8 mouse cellular contexts compared by ENCODE assay signal in the genomic region with DNA sequence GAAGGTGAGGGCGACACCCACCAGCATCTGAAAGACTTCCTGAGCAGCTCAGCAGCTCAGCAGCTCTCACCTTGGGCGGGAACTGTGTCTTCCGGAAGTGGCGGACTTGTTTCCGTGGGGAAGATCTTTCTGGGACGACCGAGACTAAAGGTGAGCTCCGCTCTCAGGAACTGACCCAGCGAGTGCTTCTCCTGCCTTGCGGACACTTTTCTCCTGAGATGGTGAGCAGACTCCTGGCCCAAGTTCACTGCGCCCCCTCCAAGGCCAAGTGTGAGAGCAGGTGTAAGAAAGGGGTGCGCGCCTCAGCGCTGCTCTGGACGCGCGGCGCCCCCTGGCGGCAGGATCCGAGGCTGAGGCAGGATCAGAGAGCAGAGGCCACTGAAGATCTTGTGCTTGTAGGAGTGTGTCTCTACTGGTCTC. TPM values are rescaled to one million over a fixed set of nuclear protein-coding genes. Genes with fewer than 3 reads are reported as not detected.
DNase-seq lines count a peak whose midpoint lies in the region; TF ChIP-seq lines count a peak whose summit lies in the region.

A gene (minus strand): TSS at position 243 of the 420 bp plus-strand sequence.

- peak; percentile 91 for TF ChIP-seq CTCF in left cerebral cortex, adult 2 months (IDR thresholded peaks at IDR 0.05)

- peak within 1 kb of the TSS; percentile 51 for H3K4me3 ChIP-seq in left cerebral cortex, adult 2 months

- H3K27ac ChIP-seq in left cerebral cortex, adult 2 months, result peak within 1 kb of the TSS; percentile 70

- intact Hi-C loops in left cerebral cortex, adult 2 months (cut with DNase I), result loop anchor here (10.0 kb wide), 2 partner anchors 320 to 390 kb away; a partner anchor contains a TSS

- DNase-seq in adrenal gland, adult (ENCODE audit: inconsistent age in 2 of 2, low spot score in 1 of 2), result peak; percentile 88 to 96
- peak; percentile 36 for DNase-seq in embryo, embryonic 10 days (ENCODE audit: low spot score)
- peak; percentile 80 for DNase-seq in gastrocnemius, postnatal 10 days
- DNase-seq in induced T-regulatory cell, adult 2 months (ENCODE audit: low read depth), result peak; percentile 79
- peak; percentile 82 for DNase-seq in left cerebral cortex, adult 2 months (ENCODE audit: extremely low spot score in 1 of 2, low spot score in 2 of 2)
- peak; percentile 77 to 82 for DNase-seq in lung, postnatal 4 days
- peak; percentile 77 for DNase-seq in right cerebral cortex, adult 18-20 months
- peak; percentile 71 for DNase-seq in urinary bladder, adult 2 months (ENCODE audit: low spot score)

RNA-seq across cellular contexts. Expression of the gene that starts here (rescaled TPM):
- 1 to 10 TPM; 1.2 to 1.4 TPM for total RNA-seq in gastrocnemius, postnatal 10 days (2021)
- total RNA-seq in left cerebral cortex, adult 2 months (2021), result 1 to 10 TPM; 5.3 to 7.4 TPM
- polyA plus RNA-seq in urinary bladder, adult 2 months (2012; rRNA removed), result 3.1 and 3.7 TPM in 2 replicates

Comparison
In these comparisons a context has a peak if more than half of its experiments do, and no peak if none do; other contexts are left out.
1. Peak in every context shown above with its lines: DNase-seq, H3K4me3 ChIP-seq and H3K27ac ChIP-seq.
2. DNase-seq: peak in every context shown above with its lines; median percentile 92 in adrenal gland, adult; 82 in left cerebral cortex, adult 2 months; 80 in gastrocnemius, postnatal 10 days; 80 in lung, postnatal 4 days; 79 in induced T-regulatory cell, adult 2 months; 77 in right cerebral cortex, adult 18-20 months; 71 in urinary bladder, adult 2 months; 36 in embryo, embryonic 10 days.